ENCODE assay signal across 27 mouse cellular contexts in genomic region chr9:120532691-120533090, GRCm38 (mm10). TPM values are rescaled to one million over a fixed set of nuclear protein-coding genes. Genes with fewer than 3 reads are reported as not detected.
DNase-seq lines count a peak whose midpoint lies in the region; ATAC-seq and TF ChIP-seq lines count a peak whose summit lies in the region.
"Had no signal": no experiment of that assay in that cellular context is flagged by ENCODE, and none has a peak within 500 bp of the region (broad histone marks: within the 10 kb centered on the region; RNA-seq: fewer than 3 reads in every experiment).

No protein-coding gene starts in this region.

- H3K36me3 ChIP-seq in liver, postnatal 0 days (replicated peaks; ENCODE audit: insufficient read depth, low read length) = no peaks in the 10 kb centered on the region
- H3K36me3 ChIP-seq in liver, embryonic 11.5 days (ENCODE audit: control insufficient read depth, insufficient read depth, low read length) = no peaks in the 10 kb centered on the region
- H3K36me3 ChIP-seq in MEL (ENCODE audit: control insufficient read depth in 1 of 2, insufficient read depth in 2 of 2, low read length in 2 of 2) = no peaks in the 10 kb centered on the region
- H3K36me3 ChIP-seq: hindbrain, embryonic 12.5 days; intestine, embryonic 15.5 days; liver, embryonic 15.5 days; lung, embryonic 15.5 days; midbrain, embryonic 13.5 days; neural tube, embryonic 13.5 days had no signal

- H3K4me3 ChIP-seq in liver, postnatal 0 days (ENCODE audit: low read depth, low read length) = no peak overlapping the region
- no peak overlapping the region for H3K4me3 ChIP-seq in liver, embryonic 11.5 days (ENCODE audit: low read depth, low read length)
- H3K4me3 ChIP-seq in MEL (ENCODE audit: control insufficient read depth in 1 of 2, insufficient read depth in 1 of 2, low read depth in 2 of 2, low read length in 2 of 2) = no peak overlapping the region
- H3K4me3 ChIP-seq: erythroblast, embryonic 14.5 days; hindbrain, embryonic 12.5 days; intestine, embryonic 15.5 days; liver, embryonic 15.5 days; lung, embryonic 15.5 days; megakaryocyte, embryonic 14.5 days; midbrain, embryonic 13.5 days; neural tube, embryonic 13.5 days had no signal

- H3K27ac ChIP-seq in liver, postnatal 0 days (ENCODE audit: low read depth) = no peak overlapping the region
- H3K27ac ChIP-seq in liver, embryonic 11.5 days (ENCODE audit: low read depth, low read length) = no peak overlapping the region
- no peak overlapping the region for H3K27ac ChIP-seq in MEL (ENCODE audit: control insufficient read depth, low read depth, low read length)
- H3K27ac ChIP-seq: hindbrain, embryonic 12.5 days; hindbrain, postnatal 0 days; intestine, embryonic 15.5 days; liver, embryonic 15.5 days; lung, embryonic 15.5 days; midbrain, embryonic 13.5 days; neural tube, embryonic 13.5 days had no signal

- no peak for TF ChIP-seq EP300 in liver, postnatal 0 days (IDR thresholded peaks at IDR 0.05; ENCODE audit: low read depth)
- TF ChIP-seq EP300 in MEL (IDR thresholded peaks at IDR 0.05; ENCODE audit: low read depth in 1 of 2, low read length in 2 of 2) = no peak

- no peaks in the 10 kb centered on the region for H3K9me3 ChIP-seq in liver, postnatal 0 days (ENCODE audit: low read length)
- H3K9me3 ChIP-seq in liver, embryonic 11.5 days (ENCODE audit: control insufficient read depth, low read length) = no peaks in the 10 kb centered on the region
- H3K9me3 ChIP-seq in MEL (replicated peaks; ENCODE audit: insufficient read depth, low read length) = no peaks in the 10 kb centered on the region
- H3K9me3 ChIP-seq: hindbrain, embryonic 12.5 days; intestine, embryonic 15.5 days; liver, embryonic 15.5 days; lung, embryonic 15.5 days; neural tube, embryonic 13.5 days had no signal

- no peaks in the 10 kb centered on the region for H3K4me1 ChIP-seq in liver, postnatal 0 days (ENCODE audit: insufficient read depth)
- H3K4me1 ChIP-seq in liver, embryonic 11.5 days (replicated peaks; ENCODE audit: control insufficient read depth, insufficient read depth, low read length) = no peaks in the 10 kb centered on the region
- H3K4me1 ChIP-seq in MEL (ENCODE audit: control insufficient read depth in 1 of 2, insufficient read depth in 2 of 2, low read length in 2 of 2) = no peaks in the 10 kb centered on the region
- H3K4me1 ChIP-seq: hindbrain, embryonic 12.5 days; intestine, embryonic 15.5 days; liver, embryonic 15.5 days; lung, embryonic 15.5 days; midbrain, embryonic 13.5 days; neural tube, embryonic 13.5 days had no signal

- intact Hi-C loops in heart, postnatal 14 days (cut with DNase I) = no loop called here

- H3K79me2 ChIP-seq in MEL (ENCODE audit: control insufficient read depth, insufficient read depth, low read length, poor library complexity) = no peaks in the 10 kb centered on the region

- peaks cover 3% of the 10 kb centered on the region; the same call in 1 of the 2 replicates for H3K27me3 ChIP-seq in liver, postnatal 0 days (ENCODE audit: insufficient read depth, low read length)
- H3K27me3 ChIP-seq in liver, embryonic 11.5 days (replicated peaks; ENCODE audit: control insufficient read depth, insufficient read depth, low read length) = no peaks in the 10 kb centered on the region
- no peaks in the 10 kb centered on the region; a peak in 1 of 4 replicates for H3K27me3 ChIP-seq in MEL (ENCODE audit: control insufficient read depth in 1 of 2, insufficient read depth in 2 of 2, low read length in 2 of 2)
- H3K27me3 ChIP-seq: intestine, embryonic 15.5 days; lung, embryonic 15.5 days; midbrain, embryonic 13.5 days; neural tube, embryonic 13.5 days had no signal

- H3K4me2 ChIP-seq in liver, postnatal 0 days (ENCODE audit: low read depth, low read length) = no peak overlapping the region
- no peak overlapping the region for H3K4me2 ChIP-seq in liver, embryonic 11.5 days
- H3K4me2 ChIP-seq: hindbrain, embryonic 12.5 days; intestine, embryonic 15.5 days; liver, embryonic 15.5 days; lung, embryonic 15.5 days; midbrain, embryonic 13.5 days; neural tube, embryonic 13.5 days had no signal

- no peak overlapping the region for H3K9ac ChIP-seq in liver, postnatal 0 days (replicated peaks)
- H3K9ac ChIP-seq in liver, embryonic 11.5 days (ENCODE audit: low read depth, low read length) = no peak overlapping the region
- no peak overlapping the region for H3K9ac ChIP-seq in MEL (ENCODE audit: control insufficient read depth, low read depth, low read length, poor library complexity, severe bottlenecking)
- H3K9ac ChIP-seq: hindbrain, embryonic 12.5 days; intestine, embryonic 15.5 days; liver, embryonic 15.5 days; lung, embryonic 15.5 days; midbrain, embryonic 13.5 days; neural tube, embryonic 13.5 days had no signal

- peak; percentile 54 for ATAC-seq in liver, postnatal 0 days
- ATAC-seq in liver, embryonic 11.5 days (replicated peaks; ENCODE audit: low FRiP score) = no peak
- peak; percentile 44 for ATAC-seq in megakaryocyte, adult 5-6 weeks (ENCODE audit: poor library complexity, severe bottlenecking)
- no peak for ATAC-seq in megakaryocyte-erythroid progenitor cell, adult 5-6 weeks (replicated peaks; ENCODE audit: low FRiP score, low TSS enrichment, poor library complexity, severe bottlenecking)
- ATAC-seq: forebrain, embryonic 16.5 days; hindbrain, postnatal 0 days; intestine, embryonic 15.5 days; midbrain, embryonic 13.5 days had no signal

- no peak for TF ChIP-seq POLR2A in MEL (IDR thresholded peaks at IDR 0.05; ENCODE audit: control insufficient read depth in 1 of 2, insufficient read depth in 1 of 2, low read depth in 1 of 2, low read length in 2 of 2, poor library complexity in 1 of 2)

- DNase-seq in liver, postnatal 0 days = peak; percentile 26
- DNase-seq in liver, embryonic 11.5 days (ENCODE audit: low spot score) = no peak
- DNase-seq in MEL (ENCODE audit: low read depth, low spot score) = peak; percentile 24
- DNase-seq in heart, postnatal 14 days = no peak
- no peak for DNase-seq in cerebellum, postnatal 36 days
- DNase-seq: cerebellum, adult 11-12 months; cerebellum, postnatal 10 days; kidney, adult 9 months; kidney, postnatal 10 days; left cerebral cortex, postnatal 4 days had no signal

- WGBS in liver, postnatal 0 days (ENCODE audit: insufficient replicate concordance) = 84% methylated on average over 6 of the region's 6 CpGs
- 88% methylated on average over 6 of the region's 6 CpGs for WGBS in liver, embryonic 11.5 days

- TF ChIP-seq CTCF in liver, postnatal 0 days (IDR thresholded peaks at IDR 0.05; ENCODE audit: low read depth) = no peak
- no peak for TF ChIP-seq CTCF in MEL (IDR thresholded peaks at IDR 0.05 in 2 of 3, conservative IDR thresholded peaks at IDR 0.05 in 1 of 3; ENCODE audit: control insufficient read depth in 1 of 3, insufficient read depth in 1 of 3, low read depth in 2 of 3, low read length in 3 of 3, poor library complexity in 1 of 3, severe bottlenecking in 1 of 3)

- TF ChIP-seq RAD21 in MEL (IDR thresholded peaks at IDR 0.05; ENCODE audit: low read depth, low read length) = no peak

TF ChIP-seq in MEL, 35 proteins besides CTCF, POLR2A, EP300 and RAD21 (continues in another document):
- TF ChIP-seq TAL1 (IDR thresholded peaks at IDR 0.05; ENCODE audit: low read length) (no peak), MEF2A (IDR thresholded peaks at IDR 0.05; ENCODE audit: extremely low read depth, insufficient replicate concordance, low read depth, low read length, poor library complexity, severe bottlenecking) (no peak), RCOR1 (IDR thresholded peaks at IDR 0.05; ENCODE audit: low read depth, low read length) (no peak), UBTF (IDR thresholded peaks at IDR 0.05; ENCODE audit: borderline replicate concordance, insufficient read depth, low read depth, low read length) (no peak), MYC (IDR thresholded peaks at IDR 0.05; ENCODE audit: low read depth, low read length) (no peak), SIN3A (IDR thresholded peaks at IDR 0.05; ENCODE audit: low read length) (no peak)

RNA-seq across cellular contexts. Expression of gene Entpd3, which starts 6.9 kb away (rescaled TPM):
- 0.05 TPM in 1 of 2 replicates, not detected in the other for polyA plus RNA-seq in liver, postnatal 0 days (2015; fragmentation: Nextera tagmentation; extraction: Ambion mirVana)
- polyA plus RNA-seq in liver, embryonic 11.5 days (2014; fragmentation: Nextera tagmentation; extraction: Ambion mirVana) = 0.12 and 0.22 TPM in 2 replicates
- total RNA-seq in MEL (2012; rRNA removed) = not detected in 2 replicates
- under 1 TPM in 1 of 2 experiments, not detected in 1; 0.03 TPM for polyA plus RNA-seq in MEL (2012; ENCODE audit: insufficient read depth in 1 of 2, insufficient read length in 2 of 2, low read depth in 1 of 2, low replicate concordance in 2 of 2, missing spikeins in 1 of 2)
- 0.11 and 0.21 TPM in 2 replicates for total RNA-seq in megakaryocyte, adult 5-6 weeks (2015)
- total RNA-seq in megakaryocyte, adult 5-6 weeks (2017) = 0.04 TPM in 1 of 2 replicates, not detected in the other
- total RNA-seq in heart, postnatal 14 days (2021) = under 1 TPM in 1 of 2 experiments, not detected in 1; 0.24 TPM
- not detected in 2 replicates for total RNA-seq in megakaryocyte-erythroid progenitor cell, adult 5-6 weeks (2014; fragmentation: Nextera tagmentation)
- total RNA-seq in megakaryocyte-erythroid progenitor cell, adult 5-6 weeks (2017) = 0.27 TPM in 1 of 2 replicates, not detected in the other
- total RNA-seq: gastrocnemius, adult 8-10 months; gastrocnemius, postnatal 4 days; heart, postnatal 25 days had no signal
- polyA plus RNA-seq: forebrain, embryonic 11.5 days; heart, embryonic 14.5 days; liver, embryonic 15.5 days had no signal

RNA-seq across cellular contexts. Expression of gene Rpl14, which starts 38.6 kb away (rescaled TPM):
- polyA plus RNA-seq in liver, postnatal 0 days (2015; fragmentation: Nextera tagmentation; extraction: Ambion mirVana) = 422 and 441 TPM in 2 replicates
- 1,178 and 1,306 TPM in 2 replicates for polyA plus RNA-seq in liver, embryonic 11.5 days (2014; fragmentation: Nextera tagmentation; extraction: Ambion mirVana)
- 1,524 and 1,607 TPM in 2 replicates for total RNA-seq in MEL (2012; rRNA removed)
- polyA plus RNA-seq in MEL (2012; ENCODE audit: insufficient read depth in 1 of 2, insufficient read length in 2 of 2, low read depth in 1 of 2, low replicate concordance in 2 of 2, missing spikeins in 1 of 2) = 100 to 1,000 TPM in 1 of 2 experiments, not detected in 1; 502 TPM
- 936 and 951 TPM in 2 replicates for total RNA-seq in megakaryocyte, adult 5-6 weeks (2015)
- 1,220 and 1,324 TPM in 2 replicates for total RNA-seq in megakaryocyte, adult 5-6 weeks (2017)
- 100 to 1,000 TPM; 270 to 309 TPM for total RNA-seq in heart, postnatal 14 days (2021)
- 2,590 and 2,648 TPM in 2 replicates for total RNA-seq in megakaryocyte-erythroid progenitor cell, adult 5-6 weeks (2014; fragmentation: Nextera tagmentation)
- total RNA-seq in megakaryocyte-erythroid progenitor cell, adult 5-6 weeks (2017) = 3,531 and 3,679 TPM in 2 replicates

RNA-seq across cellular contexts. Expression of gene Eif1b, which starts 40.7 kb away (rescaled TPM):
- polyA plus RNA-seq in liver, postnatal 0 days (2015; fragmentation: Nextera tagmentation; extraction: Ambion mirVana) = 50.0 and 50.4 TPM in 2 replicates
- 166 and 171 TPM in 2 replicates for polyA plus RNA-seq in liver, embryonic 11.5 days (2014; fragmentation: Nextera tagmentation; extraction: Ambion mirVana)
- total RNA-seq in MEL (2012; rRNA removed) = 49.8 and 54.3 TPM in 2 replicates
- 100 to 1,000 TPM in 1 of 2 experiments, not detected in 1; 110 TPM for polyA plus RNA-seq in MEL (2012; ENCODE audit: insufficient read depth in 1 of 2, insufficient read length in 2 of 2, low read depth in 1 of 2, low replicate concordance in 2 of 2, missing spikeins in 1 of 2)
- 54.6 and 68.3 TPM in 2 replicates for total RNA-seq in megakaryocyte, adult 5-6 weeks (2015)
- 80.3 and 107 TPM in 2 replicates for total RNA-seq in megakaryocyte, adult 5-6 weeks (2017)
- total RNA-seq in heart, postnatal 14 days (2021) = 10 to 100 TPM; 53.1 to 58.3 TPM
- 55.4 and 85.9 TPM in 2 replicates for total RNA-seq in megakaryocyte-erythroid progenitor cell, adult 5-6 weeks (2014; fragmentation: Nextera tagmentation)
- 77.5 and 85.3 TPM in 2 replicates for total RNA-seq in megakaryocyte-erythroid progenitor cell, adult 5-6 weeks (2017)

Comparison
In these comparisons a context has a peak if more than half of its experiments do, and no peak if none do; other contexts are left out.
1. ATAC-seq: peak in liver, postnatal 0 days (single experiment) and megakaryocyte, adult 5-6 weeks (single experiment); none in liver, embryonic 11.5 days (single experiment) and megakaryocyte-erythroid progenitor cell, adult 5-6 weeks (single experiment).
2. DNase-seq: peak in liver, postnatal 0 days (single experiment) and MEL (single experiment); none in liver, embryonic 11.5 days (single experiment), heart, postnatal 14 days (0 of 2) and cerebellum, postnatal 36 days (0 of 2).